Mouse (Mus musculus) lung, adult 2 months (tissue): ENCODE results near the gene Iqck. TPM values are rescaled to one million over a fixed set of nuclear protein-coding genes. Genes with fewer than 3 reads are reported as not detected.

Experiments used
- DNase-seq: peaks from one replicate; pipeline ENCODE4 v3.0.0; 2022
- H3K4me1 ChIP-seq: fragments of 200-500 bp; 2 replicates; pipeline ENCODE4 v1.6.1; 2011; ENCODE audit warnings: low read length; ENCODE audit not compliant: control insufficient read depth, insufficient read depth
- H3K4me3 ChIP-seq: fragments of 200-500 bp; replicated peaks from 2 replicates; pipeline ENCODE3; 2011; ENCODE audit warnings: low read depth, mild to moderate bottlenecking, control low read depth, low read length; ENCODE audit errors: extremely low read depth
- CTCF ChIP-seq: fragments of 200-500 bp; IDR thresholded peaks from 2 replicates; pipeline ENCODE4 v1.5.1; 2011; ENCODE audit warnings: mild to moderate bottlenecking, low read length, control low read depth; ENCODE audit not compliant: insufficient read depth
- POLR2A ChIP-seq: fragments of 200-500 bp; IDR thresholded peaks from 2 replicates; pipeline ENCODE4 v1.6.1; 2011; ENCODE audit warnings: low read depth, mild to moderate bottlenecking, control low read depth, low read length, borderline replicate concordance; ENCODE audit errors: extremely low read depth
- WGBS: fragments of 180-500 bp; shearing (Covaris S2); methylation state at CpG from one replicate; pipeline ENCODE4 v1.1.7; 2018; 5-methylcytosine and 5-hydroxymethylcytosine counted together
- polyA plus RNA-seq: library from polyadenylated mRNA; depleted of rRNA; stranded (reverse); fragments of >200 nt; gene quantifications from 2 replicates; pipeline ENCODE4 v1.2.3, GENCODE M21; 2012; rRNA removed

Gene Iqck
- polyA plus RNA-seq, 1 experiment = 4.6 TPM

DNA sequence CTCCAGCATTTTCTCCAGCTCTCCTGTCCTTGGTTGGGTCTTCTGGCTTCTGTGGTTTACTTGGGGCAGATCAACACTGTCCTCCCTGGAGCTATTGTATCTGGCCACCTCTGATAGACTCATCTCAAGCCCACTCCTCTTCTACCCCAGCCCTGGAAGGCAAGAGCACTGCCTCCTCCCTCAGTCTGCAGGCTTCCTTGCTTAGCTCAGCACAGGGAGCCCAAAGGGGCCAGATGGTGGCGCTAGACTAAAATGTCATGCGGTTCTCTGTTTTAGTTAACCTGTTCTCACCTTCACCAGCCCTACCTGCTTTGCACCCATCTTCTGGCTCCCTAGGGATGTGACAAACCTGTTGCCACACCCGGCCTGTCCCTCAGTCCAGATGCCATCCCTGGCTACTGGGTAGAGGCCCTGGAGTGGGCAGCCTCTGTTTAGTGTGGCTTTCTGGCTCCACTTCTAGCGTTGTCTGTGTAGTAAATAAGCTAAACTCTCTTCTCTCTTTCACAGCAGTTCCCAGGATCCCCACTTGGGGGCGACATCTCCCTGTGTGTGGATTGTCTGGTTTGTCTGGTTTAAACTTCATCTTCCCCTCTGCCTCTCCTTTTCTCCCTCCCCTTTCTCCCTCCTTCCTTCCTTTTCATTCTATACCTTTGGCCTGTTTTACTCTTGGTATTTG, 155.4 kb downstream of the Iqck start:
- peak; percentile 60 for DNase-seq
- TF ChIP-seq POLR2A (no peak), CTCF (peak; percentile 45; the same call in 1 of the 2 replicates)
- 15% methylated on average over 5 of the region's 5 CpGs for WGBS

DNA sequence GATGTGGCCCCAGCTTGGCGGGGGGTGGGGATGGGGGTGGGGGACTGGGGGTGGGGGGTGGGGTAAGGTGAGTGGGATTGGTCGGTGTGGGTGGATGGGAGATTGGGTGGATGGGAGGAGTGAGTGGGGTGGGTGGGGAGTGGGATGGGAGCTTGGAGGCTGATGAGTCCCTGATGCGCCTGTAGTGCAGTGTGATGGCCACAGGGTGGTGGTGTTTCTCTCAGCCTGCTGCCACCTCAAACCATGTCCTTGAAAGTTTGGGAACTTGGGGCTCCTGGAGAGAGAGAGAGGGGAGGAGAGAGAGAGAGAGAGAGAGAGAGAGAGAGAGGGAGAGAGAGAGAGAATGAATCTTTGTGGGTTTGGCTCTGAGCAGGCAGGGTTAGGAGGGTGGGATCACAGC, 160.2 kb downstream of the Iqck start:
- 0% methylated on average over 3 of the region's 3 CpGs for WGBS
- TF ChIP-seq CTCF (peak; percentile 75), POLR2A (no peak)
- DNase-seq = no peak
- H3K4me3 ChIP-seq = no peak overlapping the region
- no peaks in the 10 kb centered on the region for H3K4me1 ChIP-seq

More for the DNA sequence above, 155.4 kb downstream of the Iqck start:
- H3K4me3 ChIP-seq = no peak overlapping the region
- H3K4me1 ChIP-seq = no peaks in the 10 kb centered on the region

DNA sequence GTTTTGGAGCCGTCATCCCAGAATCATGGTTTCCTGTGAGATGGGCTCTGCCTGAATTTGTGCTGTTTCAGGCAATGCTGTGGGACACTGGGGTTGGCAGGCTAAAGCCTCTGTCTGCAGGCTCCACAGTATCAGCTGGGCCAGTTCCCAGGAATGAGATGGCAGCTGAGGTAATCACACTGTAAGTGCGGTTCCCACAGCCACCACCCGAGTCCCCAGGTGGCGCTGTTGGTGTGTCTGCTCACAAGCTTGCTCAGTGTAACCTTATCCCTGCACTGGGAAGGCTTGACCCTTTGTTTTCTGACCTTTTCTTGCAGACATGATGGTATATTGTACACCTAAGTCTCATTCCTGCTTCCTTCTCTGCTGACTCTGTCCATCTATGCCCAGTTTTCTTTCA, 164.0 kb downstream of the Iqck start:
- TF ChIP-seq CTCF (peak; percentile 66), POLR2A (no peak)
- peak; percentile 15 for DNase-seq
- Histone ChIP-seq H3K4me1 (no peaks in the 10 kb centered on the region), H3K4me3 (no peak overlapping the region)
- WGBS = 13% methylated on average over 4 of the region's 4 CpGs

Other genes with a start within 250 kb of the Iqck start
- 307 and 574 TPM in 2 replicates for gene Gde1, start 150.0 kb upstream of the Iqck start, polyA plus RNA-seq
- 4.9 and 6.8 TPM in 2 replicates for gene Ccp110, start 143.2 kb upstream of the Iqck start, polyA plus RNA-seq
- 40.1 and 41.7 TPM in 2 replicates for gene Vps35l, start 115.5 kb upstream of the Iqck start, polyA plus RNA-seq
- gene Knop1, start 502 bp downstream of the Iqck start, polyA plus RNA-seq = 5.5 and 9.5 TPM in 2 replicates
- gene Gprc5b, start 139.5 kb downstream of the Iqck start, polyA plus RNA-seq = 31.3 and 46.6 TPM in 2 replicates